Comparison of ENCODE assay signal across 17 mouse cellular contexts in the genomic region with DNA sequence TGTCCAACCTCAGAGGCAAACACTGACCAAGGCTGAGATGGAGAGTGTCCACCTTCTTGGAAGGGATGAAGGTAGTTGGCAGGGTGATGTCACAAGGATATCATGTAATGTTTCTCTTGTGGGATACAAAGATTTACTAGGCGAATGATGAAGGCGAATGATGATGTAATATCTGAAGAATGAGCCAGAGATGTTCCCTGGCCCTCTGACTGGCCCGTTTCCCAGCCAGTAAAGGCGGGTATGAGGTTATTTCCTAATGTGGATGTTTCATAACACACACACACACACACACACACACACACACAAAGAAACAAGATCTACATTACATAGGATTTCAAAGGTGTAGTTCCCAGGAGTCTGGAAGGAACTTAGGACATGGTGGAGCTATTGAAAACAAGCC.
A peak's percentile ranks its signal among the peaks of the same experiment; 100 is the strongest.
DNase-seq lines count a peak whose midpoint lies in the region; ATAC-seq and TF ChIP-seq lines count a peak whose summit lies in the region.
"Had no signal": no experiment of that assay in that cellular context is flagged by ENCODE, and none has a peak within 500 bp of the region (broad histone marks: within the 10 kb centered on the region; RNA-seq: fewer than 3 reads in every experiment).

No protein-coding gene starts in this region.

- no peak overlapping the region for H3K27ac ChIP-seq in limb, embryonic 13.5 days
- H3K27ac ChIP-seq in limb, embryonic 10.5 days = no peak overlapping the region
- H3K27ac ChIP-seq in layer of hippocampus, adult 2 months = no peak overlapping the region
- no peak overlapping the region for H3K27ac ChIP-seq in left cerebral cortex, adult 2 months
- H3K27ac ChIP-seq: embryonic facial prominence, embryonic 15.5 days; forebrain, embryonic 10.5 days; limb, embryonic 12.5 days; midbrain, embryonic 15.5 days had no signal

- H3K4me3 ChIP-seq in limb, embryonic 13.5 days = no peak overlapping the region
- H3K4me3 ChIP-seq in limb, embryonic 10.5 days = no peak overlapping the region
- H3K4me3 ChIP-seq in layer of hippocampus, adult 2 months = no peak overlapping the region
- H3K4me3 ChIP-seq in left cerebral cortex, adult 2 months = no peak overlapping the region
- H3K4me3 ChIP-seq: embryonic facial prominence, embryonic 15.5 days; forebrain, embryonic 10.5 days; limb, embryonic 12.5 days; midbrain, embryonic 15.5 days had no signal

- DNase-seq in limb, embryonic 10.5 days (ENCODE audit: low spot score) = no peak
- DNase-seq in heart, adult 9 months (ENCODE audit: low spot score in 2 of 2) = peak; percentile 17 to 46
- peak; percentile 32 for DNase-seq in heart, postnatal 4 days
- DNase-seq in skeletal muscle tissue, adult 2 months (ENCODE audit: low read depth, low spot score) = peak; percentile 30
- DNase-seq in layer of hippocampus, adult 2 months (ENCODE audit: low spot score in 2 of 2) = no peak
- no peak for DNase-seq in left cerebral cortex, adult 2 months (ENCODE audit: extremely low spot score in 1 of 2, low spot score in 2 of 2)
- DNase-seq: embryo, embryonic 11 days; kidney, adult 8-10 months; liver, postnatal 0 days; retina, postnatal 1 day; right cerebral cortex, postnatal 4 days had no signal

- 0 out of 2 replicates have a peak, but pooled peaks have one; percentile 8 for ATAC-seq in limb, embryonic 13.5 days (ENCODE audit: low FRiP score, low read depth)
- ATAC-seq: liver, postnatal 0 days; midbrain, embryonic 15.5 days had no signal

- H3K4me1 ChIP-seq in limb, embryonic 13.5 days = no peaks in the 10 kb centered on the region
- H3K4me1 ChIP-seq in limb, embryonic 10.5 days = no peaks in the 10 kb centered on the region
- H3K4me1 ChIP-seq: embryonic facial prominence, embryonic 15.5 days; limb, embryonic 12.5 days; midbrain, embryonic 15.5 days had no signal

- no peak overlapping the region for H3K9ac ChIP-seq in limb, embryonic 13.5 days
- H3K9ac ChIP-seq: embryonic facial prominence, embryonic 15.5 days; limb, embryonic 12.5 days; liver, postnatal 0 days; midbrain, embryonic 15.5 days had no signal

- H3K27me3 ChIP-seq in limb, embryonic 13.5 days = no peaks in the 10 kb centered on the region
- 0 out of 2 replicates have a peak, but pooled peaks cover 6% of the 10 kb centered on the region for H3K27me3 ChIP-seq in limb, embryonic 10.5 days (ENCODE audit: low read depth, poor library complexity, severe bottlenecking)
- H3K27me3 ChIP-seq: embryonic facial prominence, embryonic 15.5 days; midbrain, embryonic 15.5 days had no signal

- intact Hi-C loops in left cerebral cortex, adult 2 months (cut with DNase I) = no loop called here

- H3K36me3 ChIP-seq in limb, embryonic 13.5 days = no peaks in the 10 kb centered on the region
- no peaks in the 10 kb centered on the region for H3K36me3 ChIP-seq in limb, embryonic 10.5 days
- H3K36me3 ChIP-seq: embryonic facial prominence, embryonic 15.5 days; forebrain, embryonic 10.5 days; G1E; limb, embryonic 12.5 days; midbrain, embryonic 15.5 days had no signal

- TF ChIP-seq CTCF in layer of hippocampus, adult 2 months (conservative IDR thresholded peaks at IDR 0.05) = no peak
- no peak for TF ChIP-seq CTCF in left cerebral cortex, adult 2 months (IDR thresholded peaks at IDR 0.05)

- 79% methylated on average over 4 of the region's 4 CpGs for WGBS in limb, embryonic 13.5 days
- WGBS in limb, embryonic 10.5 days = 88% methylated on average over 4 of the region's 4 CpGs

- no peak overlapping the region for H3K4me2 ChIP-seq in limb, embryonic 13.5 days (replicated peaks)
- H3K4me2 ChIP-seq: embryonic facial prominence, embryonic 15.5 days; limb, embryonic 12.5 days; midbrain, embryonic 15.5 days had no signal

- no peaks in the 10 kb centered on the region for H3K9me3 ChIP-seq in limb, embryonic 13.5 days
- H3K9me3 ChIP-seq in limb, embryonic 10.5 days (replicated peaks) = no peaks in the 10 kb centered on the region
- H3K9me3 ChIP-seq: embryonic facial prominence, embryonic 15.5 days; forebrain, embryonic 10.5 days; limb, embryonic 12.5 days; midbrain, embryonic 15.5 days had no signal

Comparison
In these comparisons a context has a peak if more than half of its experiments do, and no peak if none do; other contexts are left out.
1. DNase-seq: peak in heart, adult 9 months (2 of 2), heart, postnatal 4 days (single experiment) and skeletal muscle tissue, adult 2 months (single experiment); none in limb, embryonic 10.5 days (single experiment), layer of hippocampus, adult 2 months (0 of 2) and left cerebral cortex, adult 2 months (0 of 2).